In genomic region chr19:44929251-44929650, GRCm38 (mm10) we compare ENCODE assay signal across 21 mouse cellular contexts. TPM values are rescaled to one million over a fixed set of nuclear protein-coding genes. Genes with fewer than 3 reads are reported as not detected.
A peak's percentile ranks its signal among the peaks of the same experiment; 100 is the strongest.
DNase-seq lines count a peak whose midpoint lies in the region; ATAC-seq and TF ChIP-seq lines count a peak whose summit lies in the region.
"Had no signal": no experiment of that assay in that cellular context is flagged by ENCODE, and none has a peak within 500 bp of the region (broad histone marks: within the 10 kb centered on the region; RNA-seq: fewer than 3 reads in every experiment).

No protein-coding gene starts in this region.

- WGBS in heart, embryonic 14.5 days: 41% methylated on average over 3 of the region's 3 CpGs
- 19% methylated on average over 3 of the region's 3 CpGs for WGBS in kidney, postnatal 0 days
- WGBS in kidney, adult 2 months: 40% methylated on average over 3 of the region's 3 CpGs
- whole genome bisulfite sequencing in embryonic facial prominence, embryonic 12.5 days: 39% methylated on average over 3 of the region's 3 CpGs

- no peak for TF ChIP-seq CTCF in kidney, postnatal 0 days (IDR thresholded peaks at IDR 0.05; ENCODE audit: low read depth)
- TF ChIP-seq CTCF in kidney, adult 2 months (conservative IDR thresholded peaks at IDR 0.05; ENCODE audit: insufficient read depth, insufficient read length, low read depth, low read length): no peak

- H3K4me3 ChIP-seq in heart, embryonic 14.5 days (ENCODE audit: control insufficient read depth in 1 of 2, insufficient read depth in 1 of 2, low read depth in 1 of 2, low read length in 2 of 2): no peak overlapping the region
- H3K4me3 ChIP-seq in kidney, postnatal 0 days (replicated peaks; ENCODE audit: low read depth, low read length): no peak overlapping the region
- H3K4me3 ChIP-seq in kidney, adult 2 months (ENCODE audit: insufficient read depth, low read depth, low read length): no peak overlapping the region
- H3K4me3 ChIP-seq in embryonic facial prominence, embryonic 12.5 days: no peak overlapping the region
- H3K4me3 ChIP-seq: forebrain, embryonic 15.5 days; layer of hippocampus, adult 2 months had no signal

- TF ChIP-seq POLR2A in kidney, adult 2 months (IDR thresholded peaks at IDR 0.05; ENCODE audit: low read depth, low read length): no peak

- intact Hi-C loops in heart, postnatal 25 days (cut with DNase I): no loop called here
- intact Hi-C loops in left cerebral cortex, postnatal 10 days (cut with DNase I): no loop called here

- H3K27ac ChIP-seq in heart, embryonic 14.5 days (replicated peaks in 1 of 2; ENCODE audit: control insufficient read depth in 1 of 2, insufficient read depth in 1 of 2, low read depth in 2 of 2, low read length in 2 of 2): peak overlapping the region; percentile 38 to 82; a peak in 3 of 4 replicates
- H3K27ac ChIP-seq in kidney, postnatal 0 days: no peak overlapping the region
- no peak overlapping the region for H3K27ac ChIP-seq in kidney, adult 2 months (ENCODE audit: insufficient read depth, low read depth, low read length)
- H3K27ac ChIP-seq in embryonic facial prominence, embryonic 12.5 days: 0 out of 2 replicates have a peak overlapping the region, but pooled peaks have one; percentile 36
- H3K27ac ChIP-seq: forebrain, embryonic 15.5 days; layer of hippocampus, adult 2 months had no signal

- H3K27me3 ChIP-seq in heart, embryonic 14.5 days (ENCODE audit: control insufficient read depth, insufficient read depth, low read length): no peaks in the 10 kb centered on the region
- H3K27me3 ChIP-seq in kidney, postnatal 0 days (ENCODE audit: insufficient read depth, low read length): no peaks in the 10 kb centered on the region
- H3K27me3 ChIP-seq in kidney, adult 2 months (replicated peaks; ENCODE audit: control insufficient read depth, insufficient read depth, low read length): no peaks in the 10 kb centered on the region
- no peaks in the 10 kb centered on the region for H3K27me3 ChIP-seq in embryonic facial prominence, embryonic 12.5 days
- H3K27me3 ChIP-seq: forebrain, embryonic 15.5 days had no signal

- H3K4me1 ChIP-seq in heart, embryonic 14.5 days (ENCODE audit: control insufficient read depth in 2 of 2, insufficient read depth in 2 of 2, low read length in 2 of 2): peaks cover 9 to 54% of the 10 kb centered on the region in 2 experiments
- H3K4me1 ChIP-seq in kidney, postnatal 0 days (replicated peaks; ENCODE audit: insufficient read depth, low read length): peaks cover 3% of the 10 kb centered on the region
- peaks cover 3% of the 10 kb centered on the region for H3K4me1 ChIP-seq in kidney, adult 2 months (ENCODE audit: control insufficient read depth, insufficient read depth, low read length)
- H3K4me1 ChIP-seq in embryonic facial prominence, embryonic 12.5 days: peaks cover 29% of the 10 kb centered on the region

- no peak for ATAC-seq in heart, embryonic 14.5 days (ENCODE audit: insufficient number of reproducible peaks, insufficient read depth, low FRiP score, low read depth)
- ATAC-seq in kidney, postnatal 0 days (replicated peaks; ENCODE audit: low FRiP score, low read depth): no peak
- no peak for ATAC-seq in embryonic facial prominence, embryonic 12.5 days (ENCODE audit: insufficient number of reproducible peaks, insufficient read depth, low FRiP score, low TSS enrichment)
- ATAC-seq: forebrain, embryonic 15.5 days; liver, postnatal 0 days had no signal

- H3K4me2 ChIP-seq in heart, embryonic 14.5 days (ENCODE audit: low read length): no peak overlapping the region
- H3K4me2 ChIP-seq in kidney, postnatal 0 days (ENCODE audit: low read length): no peak overlapping the region
- H3K4me2 ChIP-seq in embryonic facial prominence, embryonic 12.5 days (replicated peaks): 0 out of 2 replicates have a peak overlapping the region, but pooled peaks have one; percentile 0
- H3K4me2 ChIP-seq: forebrain, embryonic 15.5 days had no signal

- no peak overlapping the region for H3K9ac ChIP-seq in heart, embryonic 14.5 days (ENCODE audit: low read length)
- no peak overlapping the region for H3K9ac ChIP-seq in kidney, postnatal 0 days (ENCODE audit: low read depth, low read length)
- no peak overlapping the region for H3K9ac ChIP-seq in embryonic facial prominence, embryonic 12.5 days
- H3K9ac ChIP-seq: forebrain, embryonic 15.5 days; liver, postnatal 0 days had no signal

- H3K9me3 ChIP-seq in heart, embryonic 14.5 days (ENCODE audit: control insufficient read depth, low read length): no peaks in the 10 kb centered on the region
- H3K9me3 ChIP-seq in kidney, postnatal 0 days (replicated peaks; ENCODE audit: low read length): no peaks in the 10 kb centered on the region
- H3K9me3 ChIP-seq in embryonic facial prominence, embryonic 12.5 days: no peaks in the 10 kb centered on the region
- H3K9me3 ChIP-seq: forebrain, embryonic 15.5 days had no signal

- DNase-seq in heart, postnatal 25 days (ENCODE audit: low spot score): no peak
- DNase-seq in kidney, postnatal 0 days (ENCODE audit: low spot score): peak; percentile 83
- DNase-seq in kidney, adult 2 months: no peak
- peak; percentile 44 for DNase-seq in mesoderm, embryonic 11.5 days (ENCODE audit: low read depth, low spot score)
- DNase-seq in left cerebral cortex, postnatal 10 days (ENCODE audit: extremely low spot score in 1 of 2, low spot score in 2 of 2): no peak
- DNase-seq in gastrocnemius, adult 8-10 months (ENCODE audit: low spot score in 2 of 2): no peak
- DNase-seq: adrenal gland, postnatal 36 days; cerebellum, adult 11-12 months; cerebellum, postnatal 14 days; gastrocnemius, postnatal 36 days; kidney, postnatal 14 days; liver, postnatal 0 days; lung, postnatal 14 days; midbrain, embryonic 14.5 days; right cerebral cortex, postnatal 14 days; thymus, adult 2 months had no signal

- peaks cover 10% of the 10 kb centered on the region for H3K36me3 ChIP-seq in heart, embryonic 14.5 days (ENCODE audit: control insufficient read depth, insufficient read depth, low read length)
- H3K36me3 ChIP-seq in kidney, postnatal 0 days (ENCODE audit: insufficient read depth, low read length): no peaks in the 10 kb centered on the region
- no peaks in the 10 kb centered on the region for H3K36me3 ChIP-seq in kidney, adult 2 months (ENCODE audit: control insufficient read depth, insufficient read depth, low read length)
- H3K36me3 ChIP-seq in embryonic facial prominence, embryonic 12.5 days: no peaks in the 10 kb centered on the region
- H3K36me3 ChIP-seq: forebrain, embryonic 15.5 days had no signal

RNA-seq across cellular contexts. Expression of gene Slf2, which starts 1.7 kb away (rescaled TPM):
- polyA plus RNA-seq in heart, embryonic 14.5 days (2014; fragmentation: Nextera tagmentation; extraction: Ambion mirVana): 46.4 and 47.0 TPM in 2 replicates
- total RNA-seq in heart, postnatal 25 days (2021): 10 to 100 TPM; 18.4 to 22.0 TPM
- 19.4 and 21.7 TPM in 2 replicates for polyA plus RNA-seq in kidney, postnatal 0 days (2015; fragmentation: Nextera tagmentation; extraction: Ambion mirVana)
- polyA plus RNA-seq in kidney, adult 2 months (2012; rRNA removed): 10.5 and 31.1 TPM in 2 replicates
- 50.1 and 51.6 TPM in 2 replicates for polyA plus RNA-seq in embryonic facial prominence, embryonic 12.5 days (2016; fragmentation: Nextera tagmentation; extraction: Ambion mirVana)
- total RNA-seq in left cerebral cortex, postnatal 10 days (2021): 10 to 100 TPM; 29.9 to 30.4 TPM
- 10 to 100 TPM; 10.9 to 13.7 (median 11.0) TPM for total RNA-seq in gastrocnemius, adult 8-10 months (2022)

RNA-seq across cellular contexts. Expression of gene Sema4g, which starts 59.6 kb away (rescaled TPM):
- polyA plus RNA-seq in heart, embryonic 14.5 days (2014; fragmentation: Nextera tagmentation; extraction: Ambion mirVana): 0.80 and 0.92 TPM in 2 replicates
- total RNA-seq in heart, postnatal 25 days (2021): under 1 TPM; 0.26 to 0.39 TPM
- 3.2 and 3.7 TPM in 2 replicates for polyA plus RNA-seq in kidney, postnatal 0 days (2015; fragmentation: Nextera tagmentation; extraction: Ambion mirVana)
- 92.2 and 119 TPM in 2 replicates for polyA plus RNA-seq in kidney, adult 2 months (2012; rRNA removed)
- polyA plus RNA-seq in embryonic facial prominence, embryonic 12.5 days (2016; fragmentation: Nextera tagmentation; extraction: Ambion mirVana): 7.0 TPM in 2 replicates
- 10 to 100 TPM; 59.6 to 62.9 TPM for total RNA-seq in left cerebral cortex, postnatal 10 days (2021)
- under 1 TPM; 0.13 to 0.41 (median 0.21) TPM for total RNA-seq in gastrocnemius, adult 8-10 months (2022)
- total RNA-seq: megakaryocyte, adult 5-6 weeks had no signal

Comparison
In these comparisons a context has a peak if more than half of its experiments do, and no peak if none do; other contexts are left out.
1. DNase-seq: peak in kidney, postnatal 0 days (single experiment) and mesoderm, embryonic 11.5 days (single experiment); none in heart, postnatal 25 days (single experiment), kidney, adult 2 months (single experiment), left cerebral cortex, postnatal 10 days (0 of 2) and gastrocnemius, adult 8-10 months (0 of 2).
2. RNA of gene Sema4g, which starts 59.6 kb away (polyA plus RNA-seq): 92.2 to 119 TPM in kidney, adult 2 months; 7.0 TPM in embryonic facial prominence, embryonic 12.5 days, 3.2 to 3.7 TPM in kidney, postnatal 0 days and 0.80 to 0.92 TPM in heart, embryonic 14.5 days; every median in the first group is over 10 times any median in the second.
3. H3K27ac ChIP-seq: peak in heart, embryonic 14.5 days (2 of 2) and embryonic facial prominence, embryonic 12.5 days (single experiment); none in kidney, postnatal 0 days (single experiment) and kidney, adult 2 months (single experiment).